Mouse (Mus musculus): ENCODE measurements at regions not wholly inside any gene's neighbourhood (a gene's known extent, or its start where the extent isn't known, plus 50 kb on each side); places are given as distances from the start of the nearest gene placed in this dataset.
A peak's percentile ranks its signal among the peaks of the same experiment; 100 is the strongest.

DNA sequence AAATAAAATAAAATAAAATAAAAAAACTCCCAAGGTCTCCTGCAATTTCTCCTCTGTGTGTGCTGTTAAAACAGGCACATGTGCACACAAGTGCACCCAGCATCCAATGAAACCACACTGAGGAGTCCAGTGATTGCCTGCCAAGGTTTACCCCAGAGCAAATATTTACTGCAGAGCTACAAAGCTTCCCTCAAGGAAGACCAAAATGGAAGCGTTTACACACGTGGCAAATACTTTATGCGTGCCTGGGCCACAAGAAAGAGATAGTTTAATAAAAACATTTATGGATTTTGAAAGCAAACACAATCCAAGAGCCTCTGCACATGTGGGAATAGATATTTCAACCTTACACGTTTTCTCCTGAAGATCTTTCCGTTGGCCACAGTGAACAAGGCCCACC, 265.4 kb upstream of the Nfe2l3 start:
- no peak for DNase-seq (ENCODE audit: low spot score)

DNA sequence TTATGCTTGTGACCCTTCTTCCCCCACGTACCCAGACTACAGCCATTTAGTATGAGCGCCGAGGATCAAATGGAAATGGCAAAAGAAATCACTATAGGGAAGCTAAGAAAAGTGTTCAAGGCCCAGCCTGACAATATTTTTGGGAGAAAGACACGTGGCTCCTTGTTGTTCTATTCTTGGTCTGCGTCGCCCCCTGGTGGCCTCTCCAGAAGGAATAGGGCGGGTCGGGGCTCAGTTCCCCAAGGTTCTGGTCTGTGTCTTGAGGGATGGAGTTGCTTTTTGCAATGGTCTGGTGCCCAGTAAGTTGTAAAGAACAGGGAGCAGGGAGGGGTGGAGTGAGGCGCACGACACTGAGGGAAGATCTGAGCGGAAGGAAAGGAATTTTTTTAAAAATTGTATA, 264.4 kb upstream of the Nfe2l3 start:
- no peak for DNase-seq (ENCODE audit: low spot score)

GRCm38 (mm10) chr6:51168775-51169695, 263.4 kb upstream of the Nfe2l3 start:
- no peak for DNase-seq (ENCODE audit: low spot score)

DNA sequence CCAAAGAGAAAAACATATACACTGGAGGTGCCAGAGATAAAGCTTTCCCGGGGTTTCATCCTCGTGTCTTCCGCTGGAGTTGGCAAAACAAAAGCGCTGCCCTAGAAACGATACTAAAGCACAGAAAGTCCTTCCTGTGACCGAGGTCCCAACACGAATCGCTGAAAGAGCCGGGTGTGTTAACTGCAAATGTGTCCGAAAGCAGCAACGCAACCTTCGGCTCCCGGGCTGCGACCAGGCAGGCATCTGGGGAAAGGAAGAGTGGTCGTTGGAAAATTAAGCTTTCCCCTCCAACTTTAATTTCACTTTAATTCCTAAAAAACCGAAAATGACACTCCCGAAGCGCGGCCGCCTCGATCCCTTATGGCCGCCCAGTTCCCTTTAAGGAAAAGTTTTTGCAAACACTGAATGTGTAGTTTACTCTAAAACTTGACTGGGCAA, 262.5 kb upstream of the Nfe2l3 start:
- DNase-seq (ENCODE audit: low spot score): no peak

DNA sequence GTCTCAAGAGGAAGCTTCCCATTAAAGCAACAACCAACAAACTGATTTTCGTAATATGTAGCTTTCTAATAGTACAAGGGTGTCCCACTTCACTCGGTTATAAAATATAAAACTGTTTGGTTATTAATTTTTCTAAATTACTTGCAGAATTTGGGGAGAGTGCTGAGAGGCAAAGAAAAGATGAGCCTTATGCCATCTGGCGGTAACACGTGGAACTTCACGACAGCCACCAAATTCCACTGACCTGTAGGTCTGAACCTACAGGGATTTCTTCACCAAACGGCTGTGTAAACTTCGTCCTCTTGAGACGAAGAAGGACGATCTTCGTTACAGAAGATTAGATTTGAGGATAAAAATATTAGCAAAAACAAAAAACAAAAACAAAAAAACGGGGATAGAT, 262.1 kb upstream of the Nfe2l3 start:
- DNase-seq (ENCODE audit: low spot score): no peak

GRCm38 (mm10) chr6:51170871-51171270, 261.6 kb upstream of the Nfe2l3 start:
- no peak for DNase-seq (ENCODE audit: low spot score)

- no peak for DNase-seq (ENCODE audit: low spot score)
Measured at GRCm38 (mm10) chr6:51171761-51172160, 260.7 kb upstream of the Nfe2l3 start.

DNA sequence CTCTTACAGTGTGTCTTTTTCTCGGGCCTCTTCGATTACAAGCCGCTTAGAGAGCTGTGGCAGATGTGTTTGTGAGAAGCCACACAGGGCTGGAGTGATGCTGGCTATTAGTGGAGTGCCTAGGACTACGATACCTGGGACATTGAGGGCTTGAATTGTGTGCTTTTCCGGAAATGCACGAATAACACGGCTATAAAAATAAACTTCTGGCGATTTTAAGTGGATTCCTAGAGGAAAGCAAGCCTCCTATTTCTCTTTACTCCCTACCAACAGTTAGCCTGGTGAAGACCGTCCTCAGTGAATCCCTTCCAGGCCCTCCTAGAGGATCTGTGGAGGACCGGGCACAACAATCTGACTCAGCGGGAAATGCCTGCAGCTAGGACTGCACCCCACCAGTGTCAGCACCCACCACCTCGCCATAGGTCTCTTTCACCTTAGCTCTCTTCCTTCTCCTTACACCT, 260.1 kb upstream of the Nfe2l3 start:
- DNase-seq (ENCODE audit: low spot score): no peak

- peak; percentile 67 for DNase-seq (ENCODE audit: low spot score)
Measured at GRCm38 (mm10) chr6:51172856-51173619, 259.4 kb upstream of the Nfe2l3 start.

DNA sequence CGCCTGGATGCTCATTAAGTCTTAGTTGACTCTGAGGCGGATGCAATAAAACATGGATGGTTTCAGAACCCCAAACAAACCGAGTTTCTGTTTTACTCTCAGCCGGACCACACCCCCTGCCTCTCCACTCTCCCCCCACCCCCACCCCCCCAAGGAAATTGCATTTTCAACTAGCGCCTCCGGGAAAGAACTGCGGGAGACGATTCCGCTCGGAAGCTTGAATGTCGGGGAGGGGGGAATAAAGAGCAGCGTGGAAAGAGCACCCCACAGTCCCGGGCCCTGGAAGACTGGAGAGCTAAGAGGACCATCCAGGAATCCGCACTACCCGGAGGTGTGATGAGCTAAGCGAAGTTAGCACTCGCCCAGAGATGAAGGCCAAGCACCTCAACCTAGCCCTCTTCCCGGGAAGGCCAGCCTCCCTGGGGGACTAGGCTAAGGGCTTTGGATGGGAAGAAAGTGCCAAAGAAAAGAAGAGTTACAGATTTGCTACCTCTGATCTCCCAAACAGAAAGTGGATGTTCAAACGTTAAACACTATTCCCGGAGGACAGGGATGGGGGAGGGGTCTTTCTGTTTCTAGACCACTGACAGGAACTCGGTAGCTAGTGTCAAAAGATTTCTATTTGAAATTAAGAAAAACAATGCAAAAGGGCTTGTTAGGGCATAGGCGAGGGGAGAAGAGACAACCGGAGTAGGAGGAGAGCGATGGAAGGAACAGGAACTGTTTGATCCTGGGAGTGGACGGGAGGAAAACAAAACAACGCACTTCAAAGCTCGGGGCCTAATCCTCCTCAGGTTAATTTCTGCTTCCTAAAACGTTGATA, 258.6 kb upstream of the Nfe2l3 start:
- DNase-seq (ENCODE audit: low spot score): no peak

DNA sequence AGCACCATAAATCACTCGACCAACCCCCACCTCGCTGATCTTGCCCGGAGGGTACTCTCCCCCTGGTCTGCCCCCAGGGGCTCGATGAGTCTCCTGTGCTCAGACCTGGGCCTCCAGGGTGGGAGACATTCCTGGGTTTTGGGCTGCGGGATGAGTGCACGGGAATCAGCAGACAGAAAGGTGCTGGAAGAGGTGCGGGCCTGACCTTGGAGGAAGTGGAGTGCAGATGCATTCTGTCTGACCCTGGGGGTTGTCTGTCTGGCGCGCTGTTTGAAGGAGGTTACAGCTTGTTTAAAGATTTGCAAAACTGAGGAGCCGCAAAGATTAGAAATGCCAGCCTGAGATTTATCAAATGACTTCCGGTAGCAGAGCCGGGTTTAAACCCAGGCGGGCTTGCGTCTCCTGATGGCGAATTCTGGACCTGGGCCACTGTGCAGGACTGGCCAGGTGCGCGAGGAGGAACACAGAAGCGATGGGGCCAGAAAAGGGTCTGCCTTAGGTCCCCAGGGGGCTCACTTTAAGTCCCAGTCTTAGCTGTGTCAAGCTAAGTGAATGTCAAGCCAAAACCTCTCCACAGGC, 257.9 kb upstream of the Nfe2l3 start:
- DNase-seq (ENCODE audit: low spot score): no peak

DNA sequence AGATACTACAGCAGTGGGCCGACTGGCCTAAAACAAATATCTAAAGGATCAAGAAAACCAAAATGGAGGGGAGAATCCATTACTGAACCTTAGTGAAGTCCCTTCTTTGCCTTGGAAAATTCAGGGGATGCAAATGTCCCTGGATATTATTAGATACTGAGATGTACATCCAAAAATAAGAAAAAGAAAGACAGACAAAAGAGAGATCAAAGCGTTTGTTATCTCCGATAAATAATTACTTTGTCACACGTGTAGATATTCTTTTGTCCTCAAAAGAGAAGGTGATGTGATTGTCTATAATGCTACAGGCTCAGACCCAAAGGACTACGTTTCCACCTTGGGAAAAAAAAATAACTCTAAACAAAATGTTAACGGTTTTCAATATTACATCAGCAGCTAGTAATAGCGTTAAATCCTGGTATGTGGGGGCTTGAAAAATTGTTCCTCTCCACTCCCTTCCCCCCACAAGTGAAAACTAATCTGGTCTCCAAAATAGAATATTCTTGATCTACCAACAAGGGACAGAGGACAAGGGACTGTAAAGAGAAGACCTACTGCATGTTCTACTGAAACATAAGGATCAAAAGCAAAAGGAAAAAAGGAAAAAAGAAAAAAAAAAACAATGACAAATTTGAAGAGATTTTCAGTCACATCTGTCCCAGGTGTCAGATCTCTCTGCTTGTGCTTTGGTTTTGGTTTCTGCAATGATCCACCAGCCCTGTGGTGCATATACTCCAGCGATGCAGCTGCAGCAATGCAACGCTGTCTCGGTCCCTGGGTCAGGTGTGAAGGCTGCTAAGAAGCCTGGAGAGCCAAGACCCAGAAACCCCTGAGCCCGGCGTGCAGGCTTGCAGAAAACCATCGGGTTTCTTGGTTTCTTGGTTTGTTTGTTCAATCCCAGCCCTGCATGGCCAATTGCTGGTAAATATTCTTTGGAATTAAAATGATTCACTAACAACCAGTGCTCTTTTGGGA, 256.6 kb upstream of the Nfe2l3 start:
- no peak for DNase-seq (ENCODE audit: low spot score)

DNA sequence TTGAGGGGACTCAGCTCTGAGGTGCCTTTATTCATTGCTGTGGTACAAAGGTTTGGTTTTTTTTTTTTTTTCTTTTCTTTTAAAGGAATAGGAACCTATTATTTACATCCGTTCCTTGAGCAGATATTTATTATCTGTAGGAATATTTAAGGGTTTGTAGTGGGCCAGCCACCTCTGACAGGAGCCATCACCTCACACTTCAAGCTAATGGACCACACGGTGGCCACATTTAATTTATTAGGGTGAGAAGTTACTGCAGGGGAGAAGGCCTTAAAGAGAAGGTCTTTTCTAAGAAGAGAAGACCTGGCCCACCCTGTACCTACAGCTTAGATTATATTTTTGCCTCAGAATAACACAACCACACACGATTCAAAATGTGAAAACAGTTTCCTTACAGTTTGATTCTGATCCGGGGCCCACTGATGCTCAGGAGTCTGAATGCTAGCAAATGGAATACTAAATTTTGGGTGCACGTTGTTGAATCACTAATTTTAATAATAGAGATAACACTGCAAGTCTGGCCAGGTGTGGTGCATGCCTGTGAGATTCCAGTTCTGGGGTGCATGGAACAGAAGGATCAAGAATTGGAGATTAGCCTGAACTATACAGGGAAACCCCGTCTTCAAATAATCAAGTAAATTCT, 255.6 kb upstream of the Nfe2l3 start:
- no peak for DNase-seq (ENCODE audit: low spot score)

GRCm38 (mm10) chr6:51177701-51178060, 254.8 kb upstream of the Nfe2l3 start:
- no peak for DNase-seq (ENCODE audit: low spot score)

DNA sequence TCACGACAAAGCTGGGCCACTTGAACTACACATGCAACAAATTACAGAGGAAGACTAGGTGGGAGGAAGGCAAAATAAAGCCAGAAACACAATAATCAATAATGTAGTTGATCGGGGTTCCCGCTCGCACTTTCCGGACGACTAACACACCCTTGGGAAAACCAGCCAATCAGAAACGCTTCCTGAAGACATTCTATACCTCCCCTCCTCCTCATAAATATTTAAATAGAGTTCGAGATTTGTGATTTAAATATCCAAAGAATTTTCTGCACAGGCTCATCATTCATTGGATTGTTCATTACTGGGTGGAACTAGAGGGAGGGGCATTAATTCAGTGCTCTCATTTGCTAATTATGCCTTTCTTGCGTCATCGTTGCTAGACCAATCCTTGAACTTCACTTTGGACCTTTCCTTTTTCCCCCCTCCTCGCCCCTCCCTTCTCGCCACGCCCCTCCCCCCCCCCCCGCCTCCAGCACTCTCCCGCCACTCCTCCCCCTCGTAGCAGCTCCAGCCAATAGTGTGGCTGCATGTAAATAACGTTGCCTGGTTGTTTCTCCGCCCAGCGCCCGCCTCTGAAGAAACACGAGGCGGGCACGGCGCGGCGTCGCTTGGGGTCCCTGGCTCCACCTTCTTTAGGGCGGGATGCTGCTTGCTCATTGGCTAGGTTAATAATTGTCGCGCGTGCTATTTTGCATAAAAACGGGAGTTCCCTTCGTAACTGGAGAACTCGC, 254.2 kb upstream of the Nfe2l3 start:
- no peak for DNase-seq (ENCODE audit: low spot score)

DNA sequence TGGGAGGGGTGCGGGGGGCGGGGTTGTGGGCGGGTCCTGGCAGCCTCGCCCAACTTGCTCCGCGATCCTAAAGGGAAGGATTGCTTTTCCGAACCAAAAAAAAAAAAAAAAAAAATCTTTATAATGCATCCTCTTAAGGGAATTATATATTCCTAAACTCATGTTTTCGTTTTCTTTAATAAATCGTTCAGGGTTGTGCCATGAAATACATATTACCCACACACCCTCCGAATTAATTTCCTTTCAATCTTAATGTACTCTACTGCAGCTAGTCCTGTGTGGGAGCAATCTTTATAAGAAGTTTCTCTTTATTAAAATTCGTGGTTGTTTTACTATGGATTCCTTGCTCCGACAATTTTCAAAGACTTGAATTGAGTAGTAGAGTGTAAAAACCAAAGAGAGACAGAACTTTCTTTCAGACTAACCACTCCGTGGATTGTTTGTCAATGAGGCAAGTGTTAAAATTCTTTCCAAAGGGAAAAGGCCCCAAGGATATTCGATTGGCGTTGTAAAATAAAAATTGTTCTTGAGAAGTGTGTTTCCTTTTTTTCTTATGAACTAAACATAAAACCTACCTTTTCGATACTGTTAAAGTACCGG, 253.6 kb upstream of the Nfe2l3 start:
- DNase-seq (ENCODE audit: low spot score): no peak

GRCm38 (mm10) chr6:51179741-51180537, 252.5 kb upstream of the Nfe2l3 start:
- no peak for DNase-seq (ENCODE audit: low spot score)
